Mouse (Mus musculus): ENCODE measurements around the gene Slc16a3. TPM values are rescaled to one million over a fixed set of nuclear protein-coding genes. Genes with fewer than 3 reads are reported as not detected.

Slc16a3 gene
- polyA plus RNA-seq, 1 experiment from 2014 or later: 81.7 TPM

DNA sequence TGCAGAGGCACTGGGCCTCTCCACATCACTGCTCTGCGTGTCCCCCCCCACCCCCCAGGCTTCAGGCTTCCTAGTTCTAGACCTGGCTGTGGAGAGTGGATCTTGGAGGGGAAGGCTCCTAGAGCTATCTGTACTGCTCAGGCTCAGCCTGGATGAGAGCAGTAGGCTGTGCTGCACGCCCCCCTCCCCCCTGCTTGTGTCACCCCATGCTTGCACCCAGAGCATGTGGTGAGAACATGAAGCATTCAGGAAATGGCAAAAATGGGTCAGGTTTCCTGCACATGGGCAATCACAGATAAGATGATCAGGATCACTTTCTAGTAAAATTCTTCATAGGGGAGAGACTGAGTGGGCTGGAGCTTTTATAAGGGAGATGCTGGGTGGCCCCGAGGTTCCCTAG lies 11.3 kb downstream of the Slc16a3 start:
- DNase-seq: no peak
- peak; percentile 37 for ATAC-seq (ENCODE audit: low read depth)

DNA sequence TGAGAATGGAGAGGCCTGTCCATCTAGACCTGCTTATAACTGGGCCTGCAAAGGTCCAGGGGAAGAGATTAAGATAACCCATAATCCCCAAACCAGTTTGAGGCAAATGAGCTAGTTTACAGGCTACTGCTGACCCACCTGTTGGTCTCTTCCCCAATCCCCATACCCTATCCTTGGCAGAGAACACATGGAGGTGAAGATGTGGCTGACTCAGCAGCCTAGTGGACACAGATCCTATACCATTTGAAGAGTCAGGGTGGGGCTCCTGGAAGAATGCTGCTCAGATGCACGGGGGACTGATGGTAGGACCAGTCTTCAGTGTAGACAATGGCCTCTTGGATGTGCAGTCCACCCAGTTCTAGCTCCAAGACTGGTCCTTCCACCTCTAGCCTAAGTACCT lies 12.0 kb downstream of the Slc16a3 start:
- DNase-seq: no peak
- Histone ChIP-seq H3K27me3 (no peaks in the 10 kb centered on the region), H3K9ac (no peak overlapping the region), H3K4me3 (replicated peaks) (no peak overlapping the region), H3K36me3 (peaks cover 99% of the 10 kb centered on the region), H3K4me1 (replicated peaks) (peaks cover 41% of the 10 kb centered on the region), H3K9me3 (replicated peaks) (no peaks in the 10 kb centered on the region), H3K27ac (peak overlapping the region; percentile 67), H3K4me2 (no peak overlapping the region)
- no peak for ATAC-seq (ENCODE audit: low read depth)
- WGBS (ENCODE audit: insufficient replicate concordance): 35% methylated on average over 1 of the region's 1 CpGs

More for the DNA sequence above, 11.3 kb downstream of the Slc16a3 start:
- no peaks in the 10 kb centered on the region for H3K9me3 ChIP-seq (replicated peaks)
- H3K4me3 ChIP-seq (replicated peaks): no peak overlapping the region
- H3K27me3 ChIP-seq: no peaks in the 10 kb centered on the region
- peaks cover 99% of the 10 kb centered on the region for H3K36me3 ChIP-seq
- H3K4me1 ChIP-seq (replicated peaks): peaks cover 48% of the 10 kb centered on the region
- no peak overlapping the region for H3K4me2 ChIP-seq
- peak overlapping the region; percentile 67 for H3K27ac ChIP-seq
- WGBS (ENCODE audit: insufficient replicate concordance): 37% methylated on average over 3 of the region's 3 CpGs
- H3K9ac ChIP-seq: 0 out of 2 replicates have a peak overlapping the region, but pooled peaks have one; percentile 6

DNA sequence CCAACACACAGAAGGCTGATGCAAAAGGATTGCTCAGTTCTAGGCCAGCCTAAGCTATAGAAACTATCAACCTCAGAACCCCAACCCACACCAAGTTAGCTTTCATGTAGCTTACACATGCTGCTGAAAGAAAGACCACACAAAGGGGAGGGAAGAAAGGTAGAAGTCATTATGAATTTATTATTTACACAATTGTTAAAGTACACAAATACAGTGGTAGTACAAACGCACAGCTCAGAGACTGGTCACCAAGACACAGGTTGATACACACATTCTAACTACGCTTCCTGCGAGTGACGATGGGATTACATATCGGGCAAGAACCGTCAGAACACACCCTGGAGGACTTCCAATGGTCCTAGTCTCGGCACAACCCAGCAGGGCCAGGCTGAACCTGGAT lies 13.3 kb downstream of the Slc16a3 start:
- Histone ChIP-seq H3K27ac (peak overlapping the region; percentile 4; the same call in 1 of the 2 replicates), H3K4me1 (replicated peaks) (peaks cover 41% of the 10 kb centered on the region), H3K36me3 (peaks cover 99% of the 10 kb centered on the region), H3K4me2 (no peak overlapping the region), H3K27me3 (no peaks in the 10 kb centered on the region), H3K9me3 (replicated peaks) (no peaks in the 10 kb centered on the region), H3K4me3 (replicated peaks) (no peak overlapping the region), H3K9ac (no peak overlapping the region)
- no peak for DNase-seq
- WGBS (ENCODE audit: insufficient replicate concordance): 80% methylated on average over 7 of the region's 7 CpGs
- no peak for ATAC-seq (ENCODE audit: low read depth)

DNA sequence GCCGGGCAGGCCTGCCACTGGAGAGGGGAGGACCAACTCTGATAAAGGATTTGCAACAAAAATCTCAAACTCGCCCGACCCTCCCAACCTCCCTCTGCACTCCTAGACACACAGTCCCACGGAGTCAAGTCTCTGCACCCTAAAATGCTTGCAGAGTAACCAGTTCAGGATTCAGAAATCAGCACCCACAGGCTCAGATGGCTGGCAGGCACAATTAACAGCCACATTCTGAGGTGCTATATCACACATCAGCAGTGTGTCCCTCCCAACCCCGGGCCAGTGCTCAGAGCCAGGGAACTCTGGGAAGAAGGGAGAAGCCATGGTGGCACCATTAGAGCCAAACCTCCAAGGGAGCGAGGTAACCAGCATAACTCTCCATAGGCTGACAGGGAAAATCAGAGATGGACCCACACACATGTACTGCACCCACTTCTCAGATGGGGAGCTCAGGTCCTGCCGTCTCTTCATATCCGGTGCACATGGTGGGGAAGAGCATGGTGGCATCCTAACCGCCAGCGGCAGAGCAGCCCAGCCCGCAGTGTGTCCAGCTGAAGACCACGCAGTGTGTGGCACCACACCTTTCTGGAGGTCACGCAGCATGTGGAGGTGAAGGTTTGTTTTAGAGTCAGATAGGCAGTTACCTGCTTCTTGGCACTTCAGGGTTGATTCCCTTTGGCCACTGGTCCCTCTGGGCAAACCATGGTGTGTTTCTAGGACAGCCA lies 13.9 kb downstream of the Slc16a3 start:
- Histone ChIP-seq H3K9ac (no peak overlapping the region), H3K36me3 (peaks cover 99% of the 10 kb centered on the region), H3K27me3 (no peaks in the 10 kb centered on the region), H3K4me2 (no peak overlapping the region), H3K4me3 (replicated peaks) (no peak overlapping the region), H3K27ac (no peak overlapping the region), H3K9me3 (replicated peaks) (no peaks in the 10 kb centered on the region), H3K4me1 (replicated peaks) (peaks cover 38% of the 10 kb centered on the region)
- no peak for DNase-seq
- WGBS (ENCODE audit: insufficient replicate concordance): 81% methylated on average over 13 of the region's 13 CpGs
- ATAC-seq (ENCODE audit: low read depth): no peak

DNA sequence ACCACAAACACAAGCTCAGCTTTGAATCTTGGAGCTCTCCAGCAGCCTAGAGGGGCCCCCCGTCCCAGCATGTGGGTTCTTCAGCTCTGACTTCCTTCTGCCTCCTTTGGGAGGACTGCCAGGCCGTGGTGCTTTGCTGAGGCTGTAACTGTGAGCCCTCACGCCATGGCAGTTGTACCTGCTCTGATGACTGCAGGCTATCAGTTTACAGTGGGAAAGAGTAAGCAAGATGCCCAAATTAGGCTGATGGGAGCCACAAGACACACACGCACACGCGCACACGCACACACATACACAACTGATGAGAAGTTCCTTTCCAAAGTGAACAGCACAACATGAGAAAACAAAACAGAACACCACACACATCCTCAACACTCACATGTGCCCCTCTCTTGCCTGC lies 14.6 kb downstream of the Slc16a3 start:
- 81% methylated on average over 7 of the region's 7 CpGs for WGBS (ENCODE audit: insufficient replicate concordance)
- ATAC-seq (ENCODE audit: low read depth): no peak

DNA sequence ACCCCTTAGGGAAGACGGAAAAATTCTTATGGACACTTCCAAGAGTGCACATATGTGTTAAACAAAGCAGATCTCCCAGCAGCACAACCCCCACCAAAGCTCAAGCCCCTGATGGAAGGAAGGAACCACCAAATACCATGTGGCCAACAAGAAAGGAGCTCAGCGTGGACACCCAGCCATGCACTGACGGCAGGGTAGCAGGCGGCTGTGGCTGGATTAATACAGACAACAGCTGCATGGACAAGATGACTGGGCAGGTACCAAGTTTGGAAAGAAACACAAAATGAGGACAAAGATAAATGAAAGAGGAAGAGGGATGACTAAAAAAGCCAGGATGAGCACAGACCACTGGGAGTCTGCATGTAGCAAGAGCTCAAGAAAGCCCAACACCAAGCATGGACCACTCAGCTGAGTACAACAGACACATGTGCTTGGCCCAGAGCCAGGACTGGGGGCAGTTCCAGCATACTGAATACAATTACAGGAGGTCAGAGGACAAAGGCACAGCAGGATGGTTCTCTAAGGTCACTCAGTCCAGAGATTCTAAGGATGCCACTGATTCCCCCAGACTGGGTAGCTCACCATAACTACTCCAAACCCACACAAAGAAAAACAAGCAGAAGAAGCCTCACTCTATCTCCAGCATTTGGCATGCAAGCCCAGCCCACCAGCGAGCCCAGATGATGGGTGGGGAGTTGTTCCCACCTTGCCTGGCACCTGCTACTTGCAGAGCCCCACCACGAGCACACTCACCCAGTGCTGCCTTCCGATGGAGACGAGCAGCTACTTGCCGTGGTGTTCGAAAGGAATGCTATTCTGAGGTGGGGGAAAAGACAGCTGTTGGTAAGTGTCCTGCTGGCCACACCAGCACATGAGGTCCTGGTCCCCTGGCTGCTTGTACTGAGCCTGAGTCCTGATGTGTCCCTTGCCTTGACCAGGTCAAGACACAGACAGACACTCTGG lies 16.2 kb downstream of the Slc16a3 start:
- WGBS (ENCODE audit: insufficient replicate concordance): 86% methylated on average over 10 of the region's 10 CpGs
- no peak overlapping the region for H3K4me3 ChIP-seq (replicated peaks)

More for the DNA sequence above, 14.6 kb downstream of the Slc16a3 start:
- Histone ChIP-seq H3K4me1 (replicated peaks) (peaks cover 31% of the 10 kb centered on the region), H3K9ac (no peak overlapping the region), H3K9me3 (replicated peaks) (no peaks in the 10 kb centered on the region), H3K36me3 (peaks cover 99% of the 10 kb centered on the region), H3K27ac (no peak overlapping the region), H3K27me3 (no peaks in the 10 kb centered on the region), H3K4me3 (replicated peaks) (no peak overlapping the region), H3K4me2 (no peak overlapping the region)
- DNase-seq: no peak

DNA sequence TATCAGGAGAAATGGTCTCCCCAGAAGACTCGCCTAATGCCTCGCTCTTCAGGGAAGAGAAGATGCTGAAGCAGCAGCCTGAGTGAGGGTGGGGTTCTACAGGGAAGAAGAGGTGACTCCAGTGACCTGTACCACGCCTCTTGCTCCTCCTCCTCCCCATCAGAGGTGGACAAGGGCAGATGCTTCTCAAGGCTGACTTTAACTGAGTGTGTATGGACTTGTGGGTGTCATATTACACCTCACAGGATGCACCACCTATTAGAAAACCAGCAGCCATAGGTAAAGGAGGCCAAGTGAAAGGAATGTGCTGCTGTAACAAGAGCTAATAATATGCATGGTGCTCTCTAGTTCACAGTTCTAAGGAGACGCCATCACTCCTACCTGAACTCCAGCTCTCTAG lies 17.3 kb downstream of the Slc16a3 start:
- H3K9me3 ChIP-seq (replicated peaks): no peaks in the 10 kb centered on the region
- DNase-seq (no peak), ATAC-seq (ENCODE audit: low read depth) (no peak)
- H3K4me2 ChIP-seq: no peak overlapping the region
- peaks cover 99% of the 10 kb centered on the region for H3K36me3 ChIP-seq
- H3K4me1 ChIP-seq (replicated peaks): peaks cover 4% of the 10 kb centered on the region
- 89% methylated on average over 4 of the region's 4 CpGs for WGBS (ENCODE audit: insufficient replicate concordance)
- no peak overlapping the region for H3K9ac ChIP-seq
- H3K4me3 ChIP-seq (replicated peaks): no peak overlapping the region
- H3K27ac ChIP-seq: no peak overlapping the region
- H3K27me3 ChIP-seq: no peaks in the 10 kb centered on the region

More for the DNA sequence above, 16.2 kb downstream of the Slc16a3 start:
- Histone ChIP-seq H3K9me3 (replicated peaks) (no peaks in the 10 kb centered on the region), H3K4me2 (no peak overlapping the region), H3K9ac (no peak overlapping the region), H3K27ac (no peak overlapping the region), H3K36me3 (peaks cover 99% of the 10 kb centered on the region), H3K4me1 (replicated peaks) (peaks cover 15% of the 10 kb centered on the region), H3K27me3 (no peaks in the 10 kb centered on the region)
- no peak for DNase-seq
- no peak for ATAC-seq (ENCODE audit: low read depth)

DNA sequence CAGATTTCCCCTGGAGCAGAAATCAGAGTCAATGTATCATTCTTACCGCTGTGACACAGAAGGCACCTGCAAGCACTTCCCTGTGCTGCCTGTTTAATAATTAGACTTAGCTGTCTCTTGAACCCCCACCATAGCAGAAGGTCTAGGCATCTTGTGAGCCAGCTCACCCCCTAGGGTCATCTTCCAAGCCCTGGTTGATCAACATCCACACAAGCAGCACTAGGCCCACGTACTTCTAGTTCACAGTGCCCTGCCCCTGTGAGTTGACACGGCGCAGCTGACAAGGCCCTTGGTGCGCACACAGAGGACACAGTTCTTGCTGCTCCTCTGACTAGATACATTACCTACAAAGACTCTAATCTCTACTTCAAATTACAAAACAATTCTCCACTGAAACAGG lies 21.5 kb downstream of the Slc16a3 start:
- H3K27ac ChIP-seq: no peak overlapping the region
- 88% methylated on average over 5 of the region's 5 CpGs for WGBS (ENCODE audit: insufficient replicate concordance)
- H3K4me2 ChIP-seq: no peak overlapping the region
- no peak overlapping the region for H3K9ac ChIP-seq
- no peak overlapping the region for H3K4me3 ChIP-seq (replicated peaks)
- H3K9me3 ChIP-seq (replicated peaks): no peaks in the 10 kb centered on the region
- DNase-seq: no peak
- ATAC-seq (ENCODE audit: low read depth): no peak
- H3K4me1 ChIP-seq (replicated peaks): peaks cover 4% of the 10 kb centered on the region; the same call in 1 of the 2 replicates
- peaks cover 100% of the 10 kb centered on the region for H3K36me3 ChIP-seq
- H3K27me3 ChIP-seq: no peaks in the 10 kb centered on the region

DNA sequence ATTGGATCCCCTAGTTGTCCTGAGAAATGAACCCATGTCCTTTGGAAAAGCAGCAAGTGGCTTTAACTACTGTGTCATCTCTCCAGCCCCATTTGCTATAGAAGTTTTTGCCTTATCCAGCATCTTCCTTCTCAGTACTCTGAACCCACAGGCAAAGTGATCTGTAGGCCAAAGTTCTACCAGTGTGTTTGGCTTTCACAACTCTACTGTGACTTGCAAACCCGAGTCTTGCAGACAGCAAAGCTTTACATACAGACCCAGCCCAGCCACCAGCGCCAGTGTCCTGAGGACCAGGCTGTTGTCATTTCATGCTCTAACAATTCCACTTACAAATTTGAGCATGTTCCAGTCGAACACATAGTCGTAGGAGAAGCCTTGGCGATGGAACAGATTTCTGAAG lies 23.0 kb downstream of the Slc16a3 start:
- Histone ChIP-seq H3K4me2 (no peak overlapping the region), H3K27me3 (no peaks in the 10 kb centered on the region), H3K4me3 (replicated peaks) (no peak overlapping the region), H3K4me1 (replicated peaks) (peaks cover 4% of the 10 kb centered on the region; the same call in 1 of the 2 replicates), H3K27ac (no peak overlapping the region), H3K9me3 (replicated peaks) (no peaks in the 10 kb centered on the region), H3K36me3 (peaks cover 98% of the 10 kb centered on the region), H3K9ac (no peak overlapping the region)
- no peak for ATAC-seq (ENCODE audit: low read depth)
- 88% methylated on average over 5 of the region's 5 CpGs for WGBS (ENCODE audit: insufficient replicate concordance)
- no peak for DNase-seq

DNA sequence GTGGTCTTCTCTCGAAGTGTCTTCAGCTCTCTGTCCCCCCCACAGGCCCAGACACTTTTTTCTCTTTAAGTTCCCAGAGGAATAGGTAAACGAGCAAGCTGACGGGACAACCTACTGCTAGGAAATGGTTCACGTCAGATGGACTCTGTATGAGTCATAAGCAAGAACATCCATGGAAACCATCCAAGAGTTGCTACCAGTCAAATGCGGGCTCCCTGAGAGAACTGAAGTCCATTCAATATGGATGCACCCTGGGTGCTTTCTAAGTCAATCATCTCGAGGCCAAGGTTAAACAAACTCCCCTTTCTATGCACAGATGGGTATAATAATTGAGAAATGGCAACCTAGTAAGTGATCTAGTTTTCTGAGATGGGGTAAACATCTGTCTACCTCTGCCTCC lies 25.0 kb downstream of the Slc16a3 start:
- Histone ChIP-seq H3K9ac (no peak overlapping the region), H3K36me3 (peaks cover 96% of the 10 kb centered on the region), H3K27me3 (no peaks in the 10 kb centered on the region), H3K4me1 (replicated peaks) (peaks cover 14% of the 10 kb centered on the region; the same call in 1 of the 2 replicates), H3K9me3 (replicated peaks) (no peaks in the 10 kb centered on the region), H3K4me3 (replicated peaks) (no peak overlapping the region), H3K27ac (no peak overlapping the region), H3K4me2 (no peak overlapping the region)
- ATAC-seq (ENCODE audit: low read depth) (no peak), DNase-seq (no peak)
- WGBS (ENCODE audit: insufficient replicate concordance): 82% methylated on average over 6 of the region's 6 CpGs

DNA sequence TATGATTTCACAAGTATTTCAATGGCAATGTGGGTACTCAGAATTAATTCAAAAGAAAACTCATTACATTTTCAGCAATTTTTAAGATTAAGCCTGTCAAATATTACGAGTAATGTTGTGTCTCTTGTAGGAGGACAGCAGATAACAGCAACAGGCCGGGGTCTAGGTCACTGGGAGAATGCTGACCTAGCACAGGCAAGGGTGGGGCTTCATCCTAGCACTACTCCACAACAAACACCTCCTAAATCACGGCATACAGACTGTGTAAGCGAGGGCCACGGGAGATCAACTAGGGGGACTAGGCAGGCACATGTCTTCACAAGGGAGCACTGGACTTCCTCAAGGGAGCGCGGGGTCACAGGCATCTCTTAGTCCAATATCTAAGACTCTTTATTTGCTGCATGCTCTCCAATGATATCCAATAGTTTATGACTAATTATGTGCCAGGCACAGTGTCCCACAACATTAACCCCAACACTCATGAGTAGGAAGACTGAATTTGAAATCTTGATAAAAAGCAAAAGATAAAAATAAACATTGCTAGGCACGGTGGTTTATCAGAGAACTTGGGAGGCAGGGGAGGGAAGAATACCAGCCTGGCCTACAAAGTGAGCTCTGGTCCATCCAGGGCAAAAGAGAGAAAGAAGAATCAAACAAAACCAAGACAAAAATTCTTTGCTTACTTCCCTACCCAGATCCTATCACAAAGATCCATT lies 31.6 kb downstream of the Slc16a3 start:
- Histone ChIP-seq H3K4me2 (peak overlapping the region; percentile 66), H3K9ac (peak overlapping the region; percentile 60), H3K27me3 (no peaks in the 10 kb centered on the region), H3K4me3 (replicated peaks) (peak overlapping the region; percentile 41), H3K27ac (peak overlapping the region; percentile 97), H3K36me3 (peaks cover 93% of the 10 kb centered on the region), H3K9me3 (replicated peaks) (no peaks in the 10 kb centered on the region), H3K4me1 (replicated peaks) (peaks cover 71% of the 10 kb centered on the region)
- WGBS (ENCODE audit: insufficient replicate concordance): 41% methylated on average over 8 of the region's 8 CpGs
- ATAC-seq (ENCODE audit: low read depth) (peak; percentile 67), DNase-seq (no peak)
